Mouse (Mus musculus): ENCODE measurements around the gene Hip1r.

DNA sequence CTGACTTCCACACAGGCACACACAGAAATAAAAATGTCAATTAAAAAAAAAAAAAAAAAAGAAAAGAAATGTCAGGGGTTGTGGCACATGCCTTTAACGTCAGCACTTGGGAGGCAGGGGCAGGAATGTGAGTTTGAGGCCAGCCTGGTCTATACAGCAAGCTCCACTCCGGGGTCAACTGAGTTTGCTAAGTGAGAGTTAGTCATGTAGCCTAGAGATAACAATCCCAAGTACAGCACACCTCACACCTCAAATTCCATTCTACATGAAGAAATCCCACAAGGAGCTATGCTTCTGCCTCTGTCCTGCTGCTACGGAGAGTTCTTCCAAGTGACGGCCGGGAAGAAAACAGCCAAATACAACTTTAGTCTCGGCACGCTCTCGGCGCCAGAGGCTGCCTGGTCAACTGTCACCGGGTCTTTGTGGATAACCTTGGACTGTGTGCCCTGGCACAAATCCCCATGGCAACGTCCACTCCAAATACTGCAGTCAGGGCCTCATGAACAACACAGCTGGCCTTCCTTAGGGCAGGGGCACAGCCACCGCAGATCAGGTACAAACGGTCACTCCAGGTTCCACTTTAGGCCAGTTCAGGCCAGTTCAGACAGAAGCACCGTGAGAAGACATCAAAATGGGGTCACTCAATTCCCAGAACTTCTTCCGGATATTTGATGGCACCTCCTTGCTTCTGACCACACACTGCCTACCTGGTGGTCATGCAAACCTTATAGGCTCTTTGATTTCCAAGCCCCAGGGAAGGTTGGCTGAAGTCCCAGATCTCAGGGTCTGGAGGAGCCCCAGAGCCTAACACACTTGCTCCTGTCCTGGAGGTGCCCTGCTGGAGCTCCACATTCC is 52.4 kb downstream of the Hip1r start:
- TF ChIP-seq CTCF (IDR thresholded peaks at IDR 0.05 in 2 of 3, conservative IDR thresholded peaks at IDR 0.05 in 1 of 3; ENCODE audit: control insufficient read depth in 1 of 3, insufficient read depth in 1 of 3, low read depth in 2 of 3, low read length in 3 of 3, poor library complexity in 1 of 3, severe bottlenecking in 1 of 3) = no peak
- no peak for TF ChIP-seq TCF12 (IDR thresholded peaks at IDR 0.05; ENCODE audit: low read depth, low read length)
- TF ChIP-seq POLR2A (IDR thresholded peaks at IDR 0.05; ENCODE audit: control insufficient read depth in 1 of 2, insufficient read depth in 1 of 2, low read depth in 1 of 2, low read length in 2 of 2, poor library complexity in 1 of 2) = no peak
- no peak for TF ChIP-seq ZMIZ1 (IDR thresholded peaks at IDR 0.05; ENCODE audit: low read depth, low read length)
- TF ChIP-seq GATA1 (IDR thresholded peaks at IDR 0.05; ENCODE audit: low read depth, low read length) = no peak
- TF ChIP-seq SIN3A (IDR thresholded peaks at IDR 0.05; ENCODE audit: low read length) = no peak; the same call in 1 of the 2 replicates
- TF ChIP-seq ZKSCAN1 (IDR thresholded peaks at IDR 0.05; ENCODE audit: low read depth, low read length) = no peak
- TF ChIP-seq ZNF384 (IDR thresholded peaks at IDR 0.05; ENCODE audit: low read depth, low read length) = no peak
- TF ChIP-seq RAD21 (IDR thresholded peaks at IDR 0.05; ENCODE audit: low read depth, low read length) = no peak
- no peak for TF ChIP-seq EP300 (IDR thresholded peaks at IDR 0.05; ENCODE audit: low read depth in 1 of 2, low read length in 2 of 2)
- no peak for TF ChIP-seq TAL1 (IDR thresholded peaks at IDR 0.05; ENCODE audit: low read length)

Measured in MEL (cell line).